Mouse (Mus musculus) CD4-positive, CD25-positive, alpha-beta regulatory T cell (primary cell): ENCODE data around the gene Olfr1360. TPM values are rescaled to one million over a fixed set of nuclear protein-coding genes. Genes with fewer than 3 reads are reported as not detected.

Experiments used
- polyA plus RNA-seq: library from polyadenylated mRNA; unstranded; fragments of 100-300 nt; shearing (Covaris generic); gene quantifications from one replicate; pipeline ENCODE4 v1.2.1, GENCODE M21; 2017

Gene Olfr1360
- not detected for polyA plus RNA-seq

DNA sequence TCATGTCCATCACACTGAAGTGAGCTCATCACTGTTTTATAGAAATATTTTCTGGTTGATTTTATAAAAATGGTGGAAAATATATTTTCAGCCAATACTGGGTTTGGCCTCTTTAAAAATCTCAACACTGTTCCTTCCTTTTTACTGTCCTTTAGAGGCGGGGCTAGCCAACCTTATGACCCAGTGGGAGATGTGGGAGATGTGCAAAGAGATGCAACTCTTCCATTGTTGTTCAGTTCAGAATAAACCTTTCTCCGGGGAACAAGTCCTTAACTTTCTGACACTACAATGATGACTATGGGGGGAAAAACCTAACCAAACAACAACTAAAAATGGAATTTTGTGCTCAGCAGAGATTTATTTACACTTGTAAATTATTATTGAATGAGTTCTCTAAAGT lies at the start of gene Olfr1360:
Gene Olfr1360, minus strand, starts transcription at position 101 of the 400 bp plus-strand sequence.

GRCm38 (mm10) chr13:21721757-21722372 lies 44.7 kb upstream of the Olfr1360 start, which contains the start of gene Hist1h2bm:
Gene Hist1h2bm (plus strand): TSS chr13:21722044.

DNA sequence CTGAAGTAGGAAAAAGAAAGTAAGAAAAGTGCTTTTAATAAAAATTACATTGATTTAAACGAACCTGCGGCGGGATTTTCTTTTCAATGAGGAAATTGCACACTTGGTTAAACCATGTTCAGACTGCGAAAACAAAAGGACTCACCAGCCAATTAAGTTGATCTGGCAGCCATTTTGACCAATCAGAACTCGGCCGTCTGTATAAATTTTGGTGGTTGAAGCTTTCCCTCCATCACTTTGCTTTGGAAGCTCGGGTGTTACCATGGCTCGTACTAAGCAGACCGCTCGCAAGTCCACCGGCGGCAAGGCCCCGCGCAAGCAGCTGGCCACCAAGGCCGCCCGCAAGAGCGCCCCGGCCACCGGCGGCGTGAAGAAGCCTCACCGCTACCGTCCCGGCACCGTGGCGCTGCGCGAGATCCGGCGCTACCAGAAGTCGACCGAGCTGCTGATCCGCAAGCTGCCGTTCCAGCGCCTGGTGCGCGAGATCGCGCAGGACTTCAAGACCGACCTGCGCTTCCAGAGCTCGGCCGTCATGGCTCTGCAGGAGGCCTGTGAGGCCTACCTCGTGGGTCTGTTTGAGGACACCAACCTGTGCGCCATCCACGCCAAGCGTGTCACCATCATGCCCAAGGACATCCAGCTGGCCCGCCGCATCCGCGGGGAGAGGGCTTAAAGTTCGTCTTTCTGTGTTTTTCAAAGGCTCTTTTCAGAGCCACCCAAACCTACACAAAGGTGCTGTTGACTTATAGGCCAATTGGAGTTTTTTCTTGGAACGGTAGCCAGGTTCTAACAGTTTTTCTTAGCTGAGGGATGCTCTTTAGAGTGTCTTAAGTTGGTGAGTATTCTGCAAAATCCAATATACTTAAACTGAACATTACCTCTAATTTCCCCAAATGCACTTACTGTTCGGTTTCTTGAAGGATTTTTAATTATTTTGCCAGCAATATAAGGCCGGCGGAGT lies 40.5 kb upstream of the Olfr1360 start, which contains the start of gene Hist1h3h:
Gene Hist1h3h, plus strand, starts transcription at position 263 of the 961 bp plus-strand sequence.

DNA sequence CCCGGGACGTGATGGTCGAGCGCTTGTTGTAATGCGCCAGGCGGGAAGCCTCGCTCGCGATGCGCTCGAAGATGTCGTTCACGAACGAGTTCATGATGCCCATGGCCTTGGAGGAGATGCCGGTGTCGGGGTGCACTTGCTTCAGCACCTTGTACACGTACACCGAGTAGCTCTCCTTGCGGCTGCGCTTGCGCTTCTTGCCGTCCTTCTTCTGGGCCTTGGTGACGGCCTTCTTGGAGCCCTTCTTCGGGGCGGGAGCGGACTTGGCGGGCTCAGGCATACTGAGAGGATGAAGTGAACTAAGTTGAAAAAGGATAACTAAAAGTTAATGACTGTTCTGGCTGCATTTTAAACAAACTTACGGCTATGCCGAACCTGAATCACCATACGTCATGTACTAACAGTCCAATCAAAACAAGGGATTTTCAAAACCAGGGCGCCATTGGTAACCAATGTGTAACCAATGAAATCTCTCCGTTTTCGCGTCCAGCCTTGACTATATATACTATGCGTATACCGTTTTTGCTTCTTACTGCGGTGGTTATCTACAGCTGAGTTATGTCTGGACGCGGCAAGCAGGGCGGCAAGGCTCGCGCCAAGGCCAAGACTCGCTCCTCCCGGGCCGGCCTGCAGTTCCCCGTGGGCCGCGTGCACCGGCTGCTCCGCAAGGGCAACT lies 38.8 kb upstream of the Olfr1360 start, which contains the start of the genes Hist1h2bl and Hist1h2ai:
Gene Hist1h2bl, minus strand, starts transcription at position 280 of the 676 bp plus-strand sequence.
Gene Hist1h2ai, plus strand, starts transcription at position 559 of the 676 bp plus-strand sequence.

DNA sequence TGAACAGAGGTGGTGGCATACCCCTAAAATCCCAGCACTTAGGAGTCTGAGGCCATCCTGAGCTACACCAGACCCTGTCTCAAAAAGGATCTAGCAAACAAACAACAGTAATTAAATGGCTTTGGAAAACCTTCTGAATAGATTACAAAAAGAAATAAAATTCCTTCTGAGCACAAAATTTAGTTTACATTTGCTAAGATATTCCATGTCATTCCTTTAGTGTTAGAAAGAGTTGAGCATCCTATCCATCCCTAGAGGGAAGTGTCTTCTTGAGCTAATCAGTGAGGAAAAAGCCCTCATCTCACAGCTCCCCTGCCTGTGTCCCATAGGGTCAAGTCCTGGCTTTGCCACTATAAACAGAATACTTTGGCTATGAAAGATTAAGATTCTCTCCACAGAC lies 20.6 kb upstream of the Olfr1360 start, which contains the start of gene Olfr1359:
Gene Olfr1359, plus strand, starts transcription at position 301 of the 400 bp plus-strand sequence.

GRCm38 (mm10) chr13:21663286-21663685 lies 13.9 kb downstream of the Olfr1360 start, which contains the start of gene Olfr1361:
Gene Olfr1361 (minus strand): TSS chr13:21663386.

DNA sequence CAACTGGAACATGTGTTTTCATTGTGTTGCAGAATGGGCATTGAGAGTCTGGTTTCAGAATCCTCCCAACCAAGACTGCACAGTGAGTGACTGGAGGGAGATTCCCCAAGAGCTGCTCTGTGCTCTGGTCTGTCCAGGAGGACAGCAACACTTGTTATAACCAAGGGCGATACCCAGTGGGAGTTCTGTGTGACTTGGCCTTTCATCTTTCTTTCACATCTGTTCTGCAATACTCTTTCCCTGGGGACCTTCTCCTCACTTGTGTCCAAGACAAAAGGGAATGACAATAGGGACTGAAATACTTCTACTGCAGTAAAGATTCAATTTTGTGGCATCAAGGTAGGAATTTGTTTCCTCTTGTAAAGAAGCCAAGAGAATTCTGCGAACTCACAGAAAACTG lies 34.8 kb downstream of the Olfr1360 start, which contains the start of gene Olfr11:
Gene Olfr11, minus strand, starts transcription at position 101 of the 400 bp plus-strand sequence.

Other genes with a start within 250 kb of the Olfr1360 start
- 0.51 TPM for gene Pgbd1, start 236.3 kb downstream of the Olfr1360 start, polyA plus RNA-seq
- gene Zscan26, start 223.7 kb downstream of the Olfr1360 start, polyA plus RNA-seq, result 7.3 TPM
- gene Nkapl, start 208.9 kb downstream of the Olfr1360 start, polyA plus RNA-seq, result not detected
- 0.13 TPM for gene Zkscan4, start 198.5 kb downstream of the Olfr1360 start, polyA plus RNA-seq
- not detected for gene Gm10065, start 198.0 kb downstream of the Olfr1360 start, polyA plus RNA-seq
- gene AK157302, start 182.2 kb downstream of the Olfr1360 start, polyA plus RNA-seq, result not detected
- 8.7 TPM for gene Gm11273, start 176.0 kb downstream of the Olfr1360 start, polyA plus RNA-seq
- gene Zkscan8, start 146.3 kb downstream of the Olfr1360 start, polyA plus RNA-seq, result 7.3 TPM
- gene Olfr1366, start 134.6 kb downstream of the Olfr1360 start, polyA plus RNA-seq, result not detected
- gene Olfr1535, start 117.5 kb downstream of the Olfr1360 start, polyA plus RNA-seq, result not detected
- gene Olfr1364, start 95.6 kb downstream of the Olfr1360 start, polyA plus RNA-seq, result not detected
- not detected for gene Olfr1362, start 63.4 kb downstream of the Olfr1360 start, polyA plus RNA-seq
- gene Olfr11, start 34.9 kb downstream of the Olfr1360 start, polyA plus RNA-seq, result not detected
- not detected for gene Olfr1361, start 14.0 kb downstream of the Olfr1360 start, polyA plus RNA-seq
- not detected for gene Olfr1359, start 20.7 kb upstream of the Olfr1360 start, polyA plus RNA-seq
- 2.4 TPM for gene Hist1h2bl, start 38.7 kb upstream of the Olfr1360 start, polyA plus RNA-seq
- 14.3 TPM for gene Hist1h2ai, start 39.0 kb upstream of the Olfr1360 start, polyA plus RNA-seq
- gene Hist1h3h, start 40.3 kb upstream of the Olfr1360 start, polyA plus RNA-seq, result not detected
- gene Hist1h2bm, start 44.6 kb upstream of the Olfr1360 start, polyA plus RNA-seq, result 0.87 TPM
- 0.80 TPM for gene Hist1h4j, start 57.7 kb upstream of the Olfr1360 start, polyA plus RNA-seq
- gene Hist1h4k, start 73.1 kb upstream of the Olfr1360 start, polyA plus RNA-seq, result 8.1 TPM
- 1.6 TPM for gene Hist1h2ak, start 76.4 kb upstream of the Olfr1360 start, polyA plus RNA-seq
- gene Hist1h2bn, start 76.7 kb upstream of the Olfr1360 start, polyA plus RNA-seq, result not detected
- 1.8 TPM for gene Hist1h1b, start 103.2 kb upstream of the Olfr1360 start, polyA plus RNA-seq
- gene Hist1h3i, start 106.0 kb upstream of the Olfr1360 start, polyA plus RNA-seq, result 1.1 TPM
- gene Hist1h2an, start 109.8 kb upstream of the Olfr1360 start, polyA plus RNA-seq, result 0.99 TPM
- not detected for gene Hist1h2bp, start 110.1 kb upstream of the Olfr1360 start, polyA plus RNA-seq
- 5.0 TPM for gene Hist1h2bq, start 132.8 kb upstream of the Olfr1360 start, polyA plus RNA-seq
- gene Hist1h2ao, start 133.1 kb upstream of the Olfr1360 start, polyA plus RNA-seq, result not detected
- gene Hist1h4m, start 134.3 kb upstream of the Olfr1360 start, polyA plus RNA-seq, result 36.0 TPM
- 18.1 TPM for gene Hist1h4n, start 154.8 kb upstream of the Olfr1360 start, polyA plus RNA-seq
- 144 TPM for gene Hist1h2ap, start 156.1 kb upstream of the Olfr1360 start, polyA plus RNA-seq
- 5.0 TPM for gene Hist1h2br, start 156.3 kb upstream of the Olfr1360 start, polyA plus RNA-seq